Mouse (Mus musculus): ENCODE measurements around the gene Erp27.
"Not testable (repeated sequence)": the region's sequence is repeated elsewhere in the genome, so short reads cannot be mapped to it uniquely, and the experiment has no call there.

Gene Erp27

DNA sequence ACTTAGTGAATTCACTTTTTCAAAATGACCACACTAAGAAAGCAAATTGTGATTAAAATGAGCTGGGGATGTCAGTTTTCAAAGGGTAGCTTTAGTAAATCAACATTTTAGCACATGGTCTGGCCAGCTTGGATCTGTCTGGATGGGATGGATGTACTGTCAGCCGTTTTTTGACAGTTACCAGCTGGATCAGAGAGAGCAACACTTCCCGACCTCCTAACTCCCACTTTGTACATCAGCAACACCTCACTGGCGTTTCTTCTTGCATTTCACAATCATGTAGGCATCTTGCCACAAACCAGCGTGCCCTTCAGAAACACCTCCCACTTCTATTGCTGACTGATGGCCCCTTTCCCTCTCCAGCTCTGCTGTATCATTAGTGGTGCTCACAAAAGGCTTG lies 23.8 kb downstream of the Erp27 start:
- Histone ChIP-seq H3K36me3 (ENCODE audit: insufficient read depth, low read length) (no peaks in the 10 kb centered on the region), H3K4me1 (replicated peaks; ENCODE audit: low read depth, low read length) (peaks cover 4% of the 10 kb centered on the region), H3K9me3 (ENCODE audit: low read length) (no peaks in the 10 kb centered on the region), H3K4me3 (replicated peaks; ENCODE audit: low read length) (no peak overlapping the region), H3K27me3 (ENCODE audit: insufficient read depth, low read length) (no peaks in the 10 kb centered on the region)
- TF ChIP-seq NANOG (IDR thresholded peaks at IDR 0.05; ENCODE audit: borderline replicate concordance, low read length): no peak
- no peak for TF ChIP-seq CTCF (conservative IDR thresholded peaks at IDR 0.05; ENCODE audit: low read length)
- no peak for TF ChIP-seq POU5F1 (IDR thresholded peaks at IDR 0.05; ENCODE audit: borderline replicate concordance, low read length)

DNA sequence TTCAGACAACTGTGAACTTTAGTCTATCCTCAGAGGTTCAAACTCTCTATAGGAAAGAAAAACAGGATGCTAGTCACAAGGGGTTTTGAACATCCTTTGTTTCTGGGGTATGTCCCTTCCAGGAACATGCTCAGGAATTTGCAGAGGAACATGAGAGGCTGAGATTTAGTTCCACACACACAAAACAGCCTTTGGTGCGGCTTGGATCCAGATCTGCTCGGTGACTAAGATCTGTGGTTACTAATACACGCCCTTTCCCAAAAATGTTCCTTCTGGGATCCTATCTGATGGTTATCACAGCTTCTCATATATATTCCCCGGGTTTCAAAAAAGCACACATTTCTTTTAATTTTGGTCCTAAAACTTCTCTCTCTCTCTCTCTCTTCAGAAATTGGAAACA lies 24.2 kb downstream of the Erp27 start:
- Histone ChIP-seq H3K4me3 (replicated peaks; ENCODE audit: low read length) (no peak overlapping the region), H3K9me3 (ENCODE audit: low read length) (no peaks in the 10 kb centered on the region), H3K27me3 (ENCODE audit: insufficient read depth, low read length) (no peaks in the 10 kb centered on the region), H3K36me3 (ENCODE audit: insufficient read depth, low read length) (no peaks in the 10 kb centered on the region), H3K4me1 (replicated peaks; ENCODE audit: low read depth, low read length) (peaks cover 4% of the 10 kb centered on the region)
- TF ChIP-seq POU5F1 (IDR thresholded peaks at IDR 0.05; ENCODE audit: borderline replicate concordance, low read length) (no peak), NANOG (IDR thresholded peaks at IDR 0.05; ENCODE audit: borderline replicate concordance, low read length) (no peak), CTCF (conservative IDR thresholded peaks at IDR 0.05; ENCODE audit: low read length) (no peak)

DNA sequence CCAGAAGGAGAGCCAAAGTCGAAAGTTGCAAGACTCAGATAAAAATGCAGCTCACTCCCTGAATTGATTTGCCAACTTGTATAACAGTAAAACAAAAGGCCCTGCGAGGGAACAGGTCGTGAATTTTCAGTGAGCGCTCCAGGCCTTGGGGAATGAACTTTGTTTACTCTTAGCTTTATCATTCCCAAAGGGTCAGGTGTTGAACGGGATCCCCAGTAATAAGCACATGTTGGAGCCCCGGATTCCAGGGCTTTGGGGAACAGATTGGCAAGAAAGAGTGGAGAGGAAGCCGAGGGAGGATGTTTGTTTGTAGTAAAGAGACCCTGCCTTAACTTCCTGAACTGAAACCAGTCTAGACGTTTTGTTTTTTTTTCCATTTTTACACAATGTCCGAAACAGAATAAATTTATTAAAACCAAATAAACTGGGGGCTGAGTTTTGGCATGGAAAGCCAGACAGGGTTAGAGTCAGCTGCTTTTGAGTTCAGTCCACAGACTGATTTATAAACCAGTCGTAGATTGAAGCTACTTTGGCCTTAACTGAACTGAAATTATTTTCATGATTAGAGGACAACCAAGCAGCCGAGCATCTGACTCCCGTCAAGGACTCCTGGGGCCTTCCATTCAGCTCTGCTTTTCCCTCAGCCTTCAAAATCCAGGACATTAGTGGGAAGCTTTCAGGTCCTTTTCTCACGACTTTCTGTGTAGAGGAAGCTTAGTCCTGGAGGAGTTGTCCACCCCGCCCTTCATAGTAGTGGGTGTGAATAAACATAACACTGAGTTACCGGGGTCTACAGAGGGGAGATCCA lies 27.2 kb downstream of the Erp27 start:
- Histone ChIP-seq H3K36me3 (ENCODE audit: insufficient read depth, low read length) (no peaks in the 10 kb centered on the region), H3K4me3 (replicated peaks; ENCODE audit: low read length) (no peak overlapping the region), H3K9me3 (ENCODE audit: low read length) (no peaks in the 10 kb centered on the region), H3K4me1 (replicated peaks; ENCODE audit: low read depth, low read length) (peaks cover 4% of the 10 kb centered on the region), H3K27me3 (ENCODE audit: insufficient read depth, low read length) (no peaks in the 10 kb centered on the region)
- TF ChIP-seq POU5F1 (IDR thresholded peaks at IDR 0.05; ENCODE audit: borderline replicate concordance, low read length): no peak
- TF ChIP-seq NANOG (IDR thresholded peaks at IDR 0.05; ENCODE audit: borderline replicate concordance, low read length): no peak
- no peak for TF ChIP-seq CTCF (conservative IDR thresholded peaks at IDR 0.05; ENCODE audit: low read length)

DNA sequence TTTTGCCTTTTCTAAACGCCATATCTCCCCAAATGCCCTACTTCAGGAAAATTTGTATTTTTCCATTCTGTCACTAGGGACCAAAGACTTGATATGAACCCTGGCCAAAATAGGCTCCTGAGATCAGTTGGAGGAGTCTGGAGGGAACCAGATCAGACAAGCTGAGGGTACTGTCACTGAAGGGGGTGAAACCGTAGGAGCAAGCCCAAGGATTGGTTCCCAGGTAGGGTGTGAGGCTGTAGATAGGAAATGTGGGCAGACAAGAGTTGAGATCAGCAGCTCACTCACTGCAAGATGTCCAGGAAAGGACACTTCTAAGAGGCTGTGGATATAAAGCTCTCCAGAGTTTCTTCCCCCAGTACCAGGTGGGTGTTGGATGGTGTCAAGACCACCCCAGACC lies 30.0 kb downstream of the Erp27 start:
- Histone ChIP-seq H3K27me3 (ENCODE audit: insufficient read depth, low read length) (no peaks in the 10 kb centered on the region), H3K4me1 (replicated peaks; ENCODE audit: low read depth, low read length) (peaks cover 4% of the 10 kb centered on the region), H3K9me3 (ENCODE audit: low read length) (no peaks in the 10 kb centered on the region), H3K36me3 (ENCODE audit: insufficient read depth, low read length) (no peaks in the 10 kb centered on the region), H3K4me3 (replicated peaks; ENCODE audit: low read length) (no peak overlapping the region)
- TF ChIP-seq CTCF (conservative IDR thresholded peaks at IDR 0.05; ENCODE audit: low read length): no peak
- TF ChIP-seq NANOG (IDR thresholded peaks at IDR 0.05; ENCODE audit: borderline replicate concordance, low read length): no peak

DNA sequence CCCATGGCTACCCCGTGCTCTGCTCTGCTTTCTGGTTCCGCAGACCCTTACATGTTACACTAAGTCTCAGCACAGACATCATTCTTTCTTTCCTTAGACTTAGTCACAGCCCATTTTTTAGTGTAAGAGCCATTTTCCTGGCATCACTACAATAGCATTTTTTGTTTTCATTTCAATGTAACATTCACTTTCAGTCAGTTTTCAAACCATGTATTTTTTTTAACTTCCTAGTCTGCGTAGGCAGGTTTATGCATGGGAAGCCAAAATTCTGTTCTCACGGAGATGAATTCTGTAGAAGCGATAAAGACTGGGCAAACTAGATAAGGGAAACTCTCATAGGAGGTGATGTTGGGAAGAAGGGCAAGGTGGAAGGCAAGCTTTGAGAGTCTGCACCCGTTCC lies 32.4 kb downstream of the Erp27 start:
- H3K4me3 ChIP-seq (replicated peaks; ENCODE audit: low read length): no peak overlapping the region
- no peaks in the 10 kb centered on the region for H3K9me3 ChIP-seq (ENCODE audit: low read length)
- no peaks in the 10 kb centered on the region for H3K27me3 ChIP-seq (ENCODE audit: insufficient read depth, low read length)
- no peaks in the 10 kb centered on the region for H3K36me3 ChIP-seq (ENCODE audit: insufficient read depth, low read length)
- no peaks in the 10 kb centered on the region for H3K4me1 ChIP-seq (replicated peaks; ENCODE audit: low read depth, low read length)
- TF ChIP-seq POU5F1 (IDR thresholded peaks at IDR 0.05; ENCODE audit: borderline replicate concordance, low read length): no peak
- TF ChIP-seq NANOG (IDR thresholded peaks at IDR 0.05; ENCODE audit: borderline replicate concordance, low read length): no peak
- no peak for TF ChIP-seq CTCF (conservative IDR thresholded peaks at IDR 0.05; ENCODE audit: low read length)

DNA sequence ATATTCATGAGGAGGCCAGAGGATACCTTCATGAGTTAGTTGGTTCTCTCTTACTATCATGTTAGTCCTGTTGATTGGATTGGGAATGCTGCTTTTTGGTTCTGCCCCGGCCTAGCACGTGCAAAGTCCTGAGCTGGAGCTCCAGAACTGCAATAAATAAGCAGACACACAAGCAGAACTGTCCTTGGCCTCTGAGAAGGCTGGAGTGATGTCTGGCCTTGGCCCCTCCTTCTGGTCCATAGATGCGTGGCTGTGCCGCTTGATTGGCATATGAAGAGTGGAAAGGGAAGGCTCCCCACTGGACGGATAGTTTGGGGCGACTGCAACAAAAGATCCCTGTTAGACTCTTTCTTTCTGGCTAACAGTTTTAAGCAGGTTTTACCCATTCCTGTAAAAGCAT lies 32.9 kb downstream of the Erp27 start:
- H3K9me3 ChIP-seq (ENCODE audit: low read length): no peaks in the 10 kb centered on the region
- no peak for TF ChIP-seq NANOG (IDR thresholded peaks at IDR 0.05; ENCODE audit: borderline replicate concordance, low read length)
- no peaks in the 10 kb centered on the region for H3K27me3 ChIP-seq (ENCODE audit: insufficient read depth, low read length)
- H3K4me3 ChIP-seq (replicated peaks; ENCODE audit: low read length): no peak overlapping the region
- H3K36me3 ChIP-seq (ENCODE audit: insufficient read depth, low read length): no peaks in the 10 kb centered on the region
- H3K4me1 ChIP-seq (replicated peaks; ENCODE audit: low read depth, low read length): no peaks in the 10 kb centered on the region

DNA sequence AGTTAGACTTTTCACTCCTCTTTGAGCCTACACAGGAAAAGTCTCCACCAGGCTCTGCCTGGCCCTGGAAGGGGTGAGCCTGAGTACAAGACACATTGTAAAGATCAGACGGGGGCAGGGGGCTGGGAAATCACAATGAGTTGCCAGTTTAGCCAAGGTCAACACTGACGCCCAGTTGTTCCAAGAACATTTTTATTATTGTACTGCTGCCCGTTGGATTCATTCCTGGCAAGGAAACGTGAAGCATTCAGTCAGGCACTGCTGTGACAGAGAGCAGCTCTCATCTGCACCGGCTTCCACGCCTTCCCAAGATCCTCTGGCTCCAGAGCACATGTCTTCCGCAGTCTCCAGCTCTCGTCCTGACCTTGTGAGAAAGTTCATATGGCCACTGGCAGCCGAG lies 34.1 kb downstream of the Erp27 start:
- Histone ChIP-seq H3K27me3 (ENCODE audit: insufficient read depth, low read length) (no peaks in the 10 kb centered on the region), H3K9me3 (ENCODE audit: low read length) (no peaks in the 10 kb centered on the region), H3K4me1 (replicated peaks; ENCODE audit: low read depth, low read length) (no peaks in the 10 kb centered on the region), H3K4me3 (replicated peaks; ENCODE audit: low read length) (no peak overlapping the region), H3K36me3 (ENCODE audit: insufficient read depth, low read length) (no peaks in the 10 kb centered on the region)
- TF ChIP-seq POU5F1 (IDR thresholded peaks at IDR 0.05; ENCODE audit: borderline replicate concordance, low read length) (no peak), CTCF (conservative IDR thresholded peaks at IDR 0.05; ENCODE audit: low read length) (no peak), NANOG (IDR thresholded peaks at IDR 0.05; ENCODE audit: borderline replicate concordance, low read length) (no peak)

DNA sequence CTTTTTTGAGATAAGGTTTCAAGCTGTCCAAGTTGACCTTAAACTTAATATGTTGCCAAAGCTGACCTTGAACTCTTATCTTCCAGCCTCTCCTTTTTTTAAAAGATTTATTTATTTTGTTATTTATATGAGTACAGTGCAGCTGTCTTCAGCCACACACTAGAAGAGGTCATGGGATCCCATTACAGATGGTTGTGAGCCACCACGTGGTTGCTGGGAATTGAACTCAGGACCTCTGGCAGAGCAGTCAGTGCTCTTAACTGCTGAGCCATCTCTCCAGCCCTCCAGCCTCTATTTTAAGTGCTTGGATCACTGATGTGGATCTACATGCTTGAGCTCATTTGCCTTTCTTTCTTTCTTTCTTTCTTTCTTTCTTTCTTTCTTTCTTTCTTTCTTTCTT lies 37.2 kb downstream of the Erp27 start:
- H3K9me3 ChIP-seq (ENCODE audit: low read length); H3K27me3 ChIP-seq (ENCODE audit: insufficient read depth, low read length); H3K36me3 ChIP-seq (ENCODE audit: insufficient read depth, low read length); H3K4me3 ChIP-seq (replicated peaks; ENCODE audit: low read length); H3K4me1 ChIP-seq (replicated peaks; ENCODE audit: low read depth, low read length): not testable (repeated sequence)

DNA sequence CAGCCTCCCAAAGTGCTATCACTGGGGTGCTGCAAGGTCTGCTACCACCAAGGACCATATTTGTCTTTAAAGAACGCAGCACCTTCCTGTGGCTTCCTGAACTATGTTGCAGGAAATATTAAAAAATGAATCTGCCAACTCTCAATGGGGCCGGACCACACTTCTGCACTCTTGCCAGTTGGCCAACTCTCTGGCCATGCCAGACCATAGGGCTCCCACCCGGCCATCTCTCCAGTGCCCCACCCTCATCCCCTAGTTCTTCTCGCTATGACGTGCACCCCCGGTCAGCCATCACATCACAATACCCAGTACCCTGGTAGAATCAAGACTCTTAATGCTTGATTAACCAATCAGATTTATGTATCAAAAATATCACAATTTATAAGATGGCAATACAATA lies 38.0 kb downstream of the Erp27 start:
- TF ChIP-seq POU5F1 (IDR thresholded peaks at IDR 0.05; ENCODE audit: borderline replicate concordance, low read length) (no peak), CTCF (conservative IDR thresholded peaks at IDR 0.05; ENCODE audit: low read length) (no peak), NANOG (IDR thresholded peaks at IDR 0.05; ENCODE audit: borderline replicate concordance, low read length) (no peak)
- no peaks in the 10 kb centered on the region for H3K4me1 ChIP-seq (replicated peaks; ENCODE audit: low read depth, low read length)
- no peaks in the 10 kb centered on the region for H3K27me3 ChIP-seq (ENCODE audit: insufficient read depth, low read length)
- no peaks in the 10 kb centered on the region for H3K9me3 ChIP-seq (ENCODE audit: low read length)
- no peaks in the 10 kb centered on the region for H3K36me3 ChIP-seq (ENCODE audit: insufficient read depth, low read length)
- H3K4me3 ChIP-seq (replicated peaks; ENCODE audit: low read length): no peak overlapping the region
